Mouse (Mus musculus): Measurements from ENCODE around the gene Pmp22.

GRCm38 (mm10) chr11:63163986-63164682, 35.4 kb downstream of the Pmp22 start:
- TF ChIP-seq TAL1 (IDR thresholded peaks at IDR 0.05; ENCODE audit: low read length) (no peak), GATA1 (IDR thresholded peaks at IDR 0.05; ENCODE audit: low read length) (no peak)
